Mouse (Mus musculus) stomach, postnatal 0 days (tissue): ENCODE measurements at regions not wholly inside any gene's neighbourhood (a gene's known extent, or its start where the extent isn't known, plus 50 kb on each side); places are given as distances from the start of the nearest gene placed in this dataset.

Experiments used
- CTCF ChIP-seq: IDR thresholded peaks from 2 replicates; pipeline ENCODE4 v1.5.1; 2016; ENCODE audit warnings: antibody characterized with exemption, low read depth, mild to moderate bottlenecking, moderate library complexity
- EP300 ChIP-seq: optimal IDR thresholded peaks from 2 replicates; pipeline ENCODE3; 2016; ENCODE audit warnings: antibody characterized with exemption

- TF ChIP-seq CTCF (peak; percentile 91), EP300 (peak; percentile 65)
Measured at GRCm38 (mm10) chr5:118331608-118332394, 86.8 kb downstream of the 2410131K14Rik start.
